Mouse (Mus musculus) spleen, postnatal 36 days (tissue): ENCODE results near the gene Sptbn4.

Experiments used
- DNase-seq, 2 experiments: peaks; one replicate each; pipeline ENCODE4 v3.0.0; 2022; ENCODE audit warnings: low spot score in 2 of 2, mixed read lengths in 1 of 2

Sptbn4 gene

GRCm38 (mm10) chr7:27383233-27383632 is 64.3 kb downstream of the Sptbn4 start:
- DNase-seq = no peak

GRCm38 (mm10) chr7:27381560-27381959 is 65.9 kb downstream of the Sptbn4 start:
- no peak for DNase-seq

- DNase-seq = no peak
Measured at GRCm38 (mm10) chr7:27381009-27381408, 66.5 kb downstream of the Sptbn4 start.

GRCm38 (mm10) chr7:27379836-27380235 is 67.7 kb downstream of the Sptbn4 start:
- no peak for DNase-seq

GRCm38 (mm10) chr7:27378431-27378830 is 69.1 kb downstream of the Sptbn4 start:
- no peak for DNase-seq

GRCm38 (mm10) chr7:27375274-27375673 is 72.2 kb downstream of the Sptbn4 start:
- no peak for DNase-seq

GRCm38 (mm10) chr7:27371715-27372462 is 75.6 kb downstream of the Sptbn4 start:
- no peak for DNase-seq

GRCm38 (mm10) chr7:27369111-27369510 is 78.4 kb downstream of the Sptbn4 start:
- no peak for DNase-seq

GRCm38 (mm10) chr7:27367976-27368375 is 79.5 kb downstream of the Sptbn4 start:
- no peak for DNase-seq

GRCm38 (mm10) chr7:27366082-27366844 is 81.2 kb downstream of the Sptbn4 start:
- DNase-seq = no peak

- no peak for DNase-seq
Measured at GRCm38 (mm10) chr7:27364379-27364778, 83.1 kb downstream of the Sptbn4 start.

- DNase-seq = peak; percentile 99 to 100
Measured at GRCm38 (mm10) chr7:27361283-27361946, 86.1 kb downstream of the Sptbn4 start.

- no peak for DNase-seq
Measured at GRCm38 (mm10) chr7:27360749-27361148, 86.7 kb downstream of the Sptbn4 start.

GRCm38 (mm10) chr7:27359706-27360358 is 87.7 kb downstream of the Sptbn4 start:
- no peak for DNase-seq

- DNase-seq = no peak
Measured at GRCm38 (mm10) chr7:27359162-27359561, 88.3 kb downstream of the Sptbn4 start.

GRCm38 (mm10) chr7:27357595-27357978 is 89.9 kb downstream of the Sptbn4 start:
- DNase-seq = peak; percentile 57 to 65

- DNase-seq = peak; percentile 22 to 36
Measured at GRCm38 (mm10) chr7:27356861-27357594, 90.5 kb downstream of the Sptbn4 start, which contains the start of gene Gm20479. Gene Gm20479, minus strand, starts transcription at chr7:27357419.

- peak; percentile 17 to 27 for DNase-seq
Measured at GRCm38 (mm10) chr7:27356248-27356647, 91.2 kb downstream of the Sptbn4 start.

- DNase-seq = peak; percentile 90 to 92
Measured at GRCm38 (mm10) chr7:27355745-27356240, 91.7 kb downstream of the Sptbn4 start, which contains the start of gene Shkbp1. Gene Shkbp1, minus strand, starts transcription at chr7:27356019.

- no peak for DNase-seq
Measured at GRCm38 (mm10) chr7:27355261-27355660, 92.2 kb downstream of the Sptbn4 start.

- no peak for DNase-seq
Measured at GRCm38 (mm10) chr7:27354783-27355182, 92.7 kb downstream of the Sptbn4 start.
